Mouse (Mus musculus) cerebellum, postnatal 25 days (tissue): ENCODE measurements around the gene Olfr287.

Source experiments
- DNase-seq, 2 experiments: peaks; one replicate each; pipeline ENCODE4 v3.0.0; 2021; ENCODE audit warnings: mixed read lengths in 2 of 2

Gene Olfr287

GRCm38 (mm10) chr15:98220877-98221276 lies at the start of gene Olfr287, which contains the start of gene Gm44579:
Gene Olfr287 (minus strand): TSS chr15:98221056.
Gene Gm44579 (minus strand): TSS chr15:98220977.
- DNase-seq: no peak

- DNase-seq: no peak
These were observed 36.9 kb upstream of the Olfr287 start for GRCm38 (mm10) chr15:98257776-98258175.

- no peak for DNase-seq
These were observed 36.3 kb upstream of the Olfr287 start, which contains the start of gene H1fnt for GRCm38 (mm10) chr15:98257193-98257592. Gene H1fnt (minus strand): TSS chr15:98257293.

GRCm38 (mm10) chr15:98256271-98256670 lies 35.4 kb upstream of the Olfr287 start:
- peak; percentile 60 to 74 for DNase-seq

- DNase-seq: no peak
These were observed 14.6 kb upstream of the Olfr287 start for GRCm38 (mm10) chr15:98235442-98235841.

- no peak for DNase-seq
These were observed 13.5 kb upstream of the Olfr287 start, which contains the start of gene Olfr286 for GRCm38 (mm10) chr15:98234350-98234749. Gene Olfr286 (minus strand): TSS chr15:98234450.

- DNase-seq: no peak
These were observed 5.2 kb upstream of the Olfr287 start for GRCm38 (mm10) chr15:98226096-98226495.

GRCm38 (mm10) chr15:98225610-98226009 lies 4.8 kb upstream of the Olfr287 start:
- DNase-seq: no peak

- no peak for DNase-seq
These were observed 1.5 kb upstream of the Olfr287 start for GRCm38 (mm10) chr15:98222377-98222776.

GRCm38 (mm10) chr15:98214130-98214529 lies 6.7 kb downstream of the Olfr287 start:
- no peak for DNase-seq

GRCm38 (mm10) chr15:98213336-98213870 lies 7.5 kb downstream of the Olfr287 start:
- DNase-seq: no peak

GRCm38 (mm10) chr15:98209676-98210075 lies 11.2 kb downstream of the Olfr287 start:
- DNase-seq: no peak

- no peak for DNase-seq
These were observed 25.4 kb downstream of the Olfr287 start, which contains the start of gene Olfr288 for GRCm38 (mm10) chr15:98195442-98195841. Gene Olfr288 (minus strand): TSS chr15:98195542.

GRCm38 (mm10) chr15:98184456-98184855 lies 36.4 kb downstream of the Olfr287 start:
- DNase-seq: no peak

- peak; percentile 15 to 30 for DNase-seq
These were observed 38.8 kb downstream of the Olfr287 start for GRCm38 (mm10) chr15:98181856-98182570.

- DNase-seq: peak; percentile 97
These were observed 39.6 kb downstream of the Olfr287 start for GRCm38 (mm10) chr15:98181132-98181711.

GRCm38 (mm10) chr15:98180567-98181131 lies 40.2 kb downstream of the Olfr287 start:
- peak; percentile 20 to 35 for DNase-seq

- no peak for DNase-seq
These were observed 43.5 kb downstream of the Olfr287 start for GRCm38 (mm10) chr15:98177320-98177719.

GRCm38 (mm10) chr15:98173821-98174220 lies 47.0 kb downstream of the Olfr287 start:
- DNase-seq: peak; percentile 16 to 51

GRCm38 (mm10) chr15:98172113-98172512 lies 48.7 kb downstream of the Olfr287 start:
- no peak for DNase-seq

- no peak for DNase-seq
These were observed 49.9 kb downstream of the Olfr287 start for GRCm38 (mm10) chr15:98170917-98171316.

- DNase-seq: no peak
These were observed 50.5 kb downstream of the Olfr287 start for GRCm38 (mm10) chr15:98170365-98170764.

- no peak for DNase-seq
These were observed 52.2 kb downstream of the Olfr287 start for GRCm38 (mm10) chr15:98168622-98169004.
